Mouse (Mus musculus): Measurements from ENCODE around the gene Phf13.

- TF ChIP-seq CTCF (IDR thresholded peaks at IDR 0.05; ENCODE audit: low read depth, low read length), result no peak
- no peak for TF ChIP-seq GATA1 (IDR thresholded peaks at IDR 0.05; ENCODE audit: borderline replicate concordance, low read length)
These were observed 25.6 kb upstream of the Phf13 start for GRCm38 (mm10) chr4:152021568-152022097.
